Mouse (Mus musculus) olfactory bulb, adult 2 months (tissue): ENCODE data around the gene Ptcd2.

ENCODE experiments used
- CTCF ChIP-seq: fragments of 200-500 bp; IDR thresholded peaks from 2 replicates; pipeline ENCODE4 v1.5.1; 2012; ENCODE audit warnings: low read depth, mild to moderate bottlenecking, low read length, moderate library complexity; ENCODE audit not compliant: insufficient read depth
- POLR2A ChIP-seq: fragments of 200-500 bp; IDR thresholded peaks from 2 replicates; pipeline ENCODE4 v1.6.1; 2012; ENCODE audit warnings: mild to moderate bottlenecking, low read depth, low read length, moderate library complexity; ENCODE audit not compliant: insufficient read depth

DNA sequence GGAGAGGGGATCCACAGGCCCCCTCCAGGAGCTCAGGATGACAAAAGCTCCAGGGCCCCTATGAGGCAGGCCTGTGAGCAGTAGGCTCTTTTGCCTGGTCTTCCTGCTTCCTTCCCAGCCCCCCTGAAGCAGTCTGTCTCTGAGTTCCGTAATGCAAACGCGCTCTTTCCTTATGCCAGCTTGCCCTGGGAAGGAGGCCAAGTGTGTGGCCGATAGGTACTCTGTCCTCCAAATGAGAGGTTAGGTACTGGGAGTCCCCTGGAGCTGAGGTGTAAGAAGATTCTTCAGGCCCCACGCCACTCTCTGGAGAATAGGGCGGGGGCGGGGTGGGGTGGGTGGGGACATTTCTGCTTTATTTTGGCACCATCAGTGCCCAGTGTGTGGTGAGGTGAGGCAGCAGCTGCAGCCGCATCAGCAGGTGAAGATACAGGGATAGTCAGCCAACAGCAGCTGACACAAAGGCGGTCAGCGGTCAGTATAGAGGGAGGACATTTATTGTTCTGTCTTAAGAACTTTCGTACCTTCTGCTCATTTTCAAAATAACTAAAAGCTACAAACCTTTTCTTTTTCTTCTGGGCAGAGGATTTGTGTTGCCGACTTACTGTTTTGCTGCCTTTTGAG lies 23.2 kb upstream of the Ptcd2 start:
- no peak for TF ChIP-seq POLR2A
- TF ChIP-seq CTCF: no peak
